Mouse (Mus musculus) liver, embryonic 14.5 days (tissue): Measurements from ENCODE around the gene Gm49661. TPM values are rescaled to one million over a fixed set of nuclear protein-coding genes. Genes with fewer than 3 reads are reported as not detected.

ENCODE experiments used
- ATAC-seq: fragments of 200-750 bp; cut with Nextera tagmentation; 2 replicates; pipeline ENCODE4 v1.8.0; 2017; ENCODE audit warnings: moderate number of reproducible peaks, mild to moderate bottlenecking, moderate library complexity; ENCODE audit not compliant: insufficient read depth
- DNase-seq, 3 experiments: peaks; one replicate each; pipeline ENCODE4 v3.0.0-alpha.2; 2012 to 2013; ENCODE audit warnings: low read depth in 3 of 3, low spot score in 3 of 3
- H3K27ac ChIP-seq: fragments of 300-500 bp; sonication (generic); 2 replicates; pipeline ENCODE4 v1.5.1; 2014; ENCODE audit warnings: moderate library complexity, mild to moderate bottlenecking, control low read depth, inconsistent platforms
- H3K27me3 ChIP-seq: fragments of 300-500 bp; sonication (generic); 2 replicates; pipeline ENCODE4 v1.6.1; 2014; ENCODE audit warnings: mild to moderate bottlenecking, low read length, moderate library complexity; ENCODE audit not compliant: control insufficient read depth, insufficient read depth
- H3K36me3 ChIP-seq: fragments of 300-500 bp; sonication (generic); replicated peaks from 2 replicates; pipeline ENCODE4 v1.6.1; 2014; ENCODE audit warnings: low read depth; ENCODE audit not compliant: control insufficient read depth, insufficient read depth
- H3K4me1 ChIP-seq, 2 experiments: fragments of 200-500 bp in 1 of 2; fragments of 300-500 bp in 1 of 2; sonication (generic) in 1 of 2; replicated peaks; 2 replicates each; pipeline ENCODE4 v1.6.1; 2012 to 2014; ENCODE audit warnings: antibody characterized with exemption in 1 of 2, inconsistent platforms in 1 of 2, low read length in 1 of 2; ENCODE audit not compliant: control insufficient read depth in 2 of 2, insufficient read depth in 2 of 2
- H3K4me2 ChIP-seq: fragments of 300-500 bp; sonication (generic); 2 replicates; pipeline ENCODE4 v1.6.1; 2014; ENCODE audit warnings: low read depth, mild to moderate bottlenecking, control low read depth, moderate library complexity
- H3K4me3 ChIP-seq, 2 experiments: fragments of 200-500 bp in 1 of 2; fragments of 300-500 bp in 1 of 2; sonication (generic) in 1 of 2; 2 replicates each; pipeline ENCODE4 v1.5.1; 2012 to 2014; ENCODE audit warnings: low read depth in 2 of 2, low read length in 2 of 2, mild to moderate bottlenecking in 2 of 2, control low read depth in 1 of 2, inconsistent platforms in 1 of 2, moderate library complexity in 1 of 2; ENCODE audit not compliant: insufficient read depth in 1 of 2
- H3K9ac ChIP-seq: fragments of 300-500 bp; sonication (generic); replicated peaks from 2 replicates; pipeline ENCODE4 v1.6.1; 2014; ENCODE audit warnings: mild to moderate bottlenecking, control low read depth, moderate library complexity
- H3K9me3 ChIP-seq: fragments of 300-500 bp; sonication (generic); 2 replicates; pipeline ENCODE4 v1.6.1; 2016; ENCODE audit warnings: low read length, mixed read lengths; ENCODE audit not compliant: control insufficient read depth
- CTCF ChIP-seq: IDR thresholded peaks from 2 replicates; pipeline ENCODE4 v1.5.1; 2016; ENCODE audit warnings: antibody characterized with exemption, low read depth, control low read depth
- EP300 ChIP-seq: IDR thresholded peaks from 2 replicates; pipeline ENCODE4 v1.6.1; 2016; ENCODE audit warnings: antibody characterized with exemption, low read depth
- WGBS: fragments of 180-500 bp; shearing (Covaris S2); extraction: QIAGEN DNeasy Blood & Tissue Kit; methylation state at CpG from one replicate; pipeline ENCODE4 v1.1.7; 2014; ENCODE audit not compliant: insufficient replicate concordance; 5-methylcytosine and 5-hydroxymethylcytosine counted together
- polyA plus RNA-seq, 2 experiments: library from polyadenylated mRNA; depleted of rRNA in 1 of 2; stranded (reverse) in 1 of 2; unstranded in 1 of 2; fragments of >200 nt; fragmentation: Nextera tagmentation in 1 of 2; extraction: Ambion mirVana in 1 of 2; gene quantifications; 2 replicates each; pipeline versions ENCODE4 v1.2.1 to v1.2.3; 2012 to 2014

Gm49661 gene
- polyA plus RNA-seq, 2 experiments: not detected

- Histone ChIP-seq H3K9ac (peak overlapping the region; percentile 81), H3K9me3 (no peaks in the 10 kb centered on the region), H3K4me2 (peak overlapping the region; percentile 88), H3K27me3 (no peaks in the 10 kb centered on the region), H3K4me1 (peaks cover 37 to 38% of the 10 kb centered on the region in 2 experiments), H3K27ac (peak overlapping the region; percentile 87), H3K4me3 (peak overlapping the region in 1 of 2 experiments; percentile 59; a peak in 3 of 4 replicates), H3K36me3 (no peaks in the 10 kb centered on the region)
- DNase-seq (no peak), ATAC-seq (no peak)
- WGBS: 5% methylated on average over 15 of the region's 15 CpGs
- TF ChIP-seq EP300 (peak; percentile 21; the same call in 1 of the 2 replicates), CTCF (no peak)
Measured at GRCm38 (mm10) chr8:84989311-84989731, 20.1 kb upstream of the Gm49661 start.

DNA sequence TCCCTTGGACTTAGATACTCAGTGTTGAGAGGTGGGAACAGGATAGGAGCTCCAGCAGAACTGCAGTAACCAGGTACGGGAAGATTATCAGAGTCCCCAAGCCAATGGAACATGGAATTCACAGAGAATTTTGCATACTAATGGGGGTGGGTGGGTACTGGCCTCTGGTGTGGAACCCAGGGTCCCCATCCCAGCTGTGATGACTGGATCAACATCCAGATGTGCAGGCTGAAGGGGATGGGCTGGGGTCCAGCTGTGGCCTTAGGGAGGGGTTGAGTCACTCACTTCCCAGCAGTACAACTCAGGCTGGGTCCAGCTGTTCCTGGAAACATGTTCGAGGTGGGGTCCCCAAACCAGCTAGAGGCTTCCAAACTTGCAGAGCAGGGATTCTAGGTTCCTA lies 18.7 kb upstream of the Gm49661 start:
- peaks cover 40 to 43% of the 10 kb centered on the region in 2 experiments for H3K4me1 ChIP-seq
- no peak overlapping the region for H3K27ac ChIP-seq

GRCm38 (mm10) chr8:84987388-84987787 lies 18.2 kb upstream of the Gm49661 start:
- WGBS: 70% methylated on average over 5 of the region's 5 CpGs

More for the DNA sequence above, 18.7 kb upstream of the Gm49661 start:
- Histone ChIP-seq H3K27me3 (no peaks in the 10 kb centered on the region), H3K9ac (no peak overlapping the region), H3K36me3 (no peaks in the 10 kb centered on the region), H3K4me2 (no peak overlapping the region), H3K9me3 (no peaks in the 10 kb centered on the region), H3K4me3 (no peak overlapping the region)
- WGBS: 65% methylated on average over 2 of the region's 2 CpGs
- DNase-seq (no peak), ATAC-seq (no peak)
- TF ChIP-seq CTCF: no peak
- TF ChIP-seq EP300: no peak

DNA sequence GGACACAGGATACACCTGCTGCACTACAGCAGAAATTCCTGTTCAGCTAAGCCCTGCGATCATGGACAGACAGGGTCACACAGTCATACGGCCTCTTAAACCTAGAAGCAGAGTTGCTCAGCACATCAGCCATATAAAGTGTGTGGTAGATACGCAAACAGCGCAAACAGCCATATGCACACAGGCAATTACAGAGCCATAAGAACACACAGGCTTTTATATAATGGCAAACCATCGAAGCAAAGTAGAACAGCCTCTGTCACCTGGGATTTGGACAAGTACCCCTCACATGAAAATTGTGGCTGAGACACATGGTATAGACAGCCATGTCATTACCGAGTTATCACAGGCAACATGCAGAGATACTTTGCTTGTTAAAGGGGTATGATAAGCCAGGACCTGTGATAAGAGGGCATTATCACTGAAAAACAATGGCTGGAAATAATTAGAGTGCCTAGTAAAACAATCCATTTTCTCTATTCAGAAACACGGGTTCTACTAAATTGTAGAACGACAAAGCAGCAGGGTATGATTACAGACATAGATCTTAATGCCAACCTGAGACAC lies 17.2 kb upstream of the Gm49661 start:
- WGBS: 22% methylated on average over 8 of the region's 8 CpGs
- H3K9ac ChIP-seq: peak overlapping the region; percentile 64
- DNase-seq: no peak

More at GRCm38 (mm10) chr8:84987388-84987787, 18.2 kb upstream of the Gm49661 start:
- no peak for DNase-seq
- H3K4me3 ChIP-seq: no peak overlapping the region
- H3K4me2 ChIP-seq: no peak overlapping the region
- H3K27ac ChIP-seq: no peak overlapping the region
- H3K9me3 ChIP-seq: no peaks in the 10 kb centered on the region
- H3K9ac ChIP-seq: no peak overlapping the region
- no peak for TF ChIP-seq CTCF
- no peak for TF ChIP-seq EP300
- no peak for ATAC-seq
- H3K4me1 ChIP-seq: peaks cover 43 to 46% of the 10 kb centered on the region in 2 experiments
- no peaks in the 10 kb centered on the region for H3K27me3 ChIP-seq
- no peaks in the 10 kb centered on the region for H3K36me3 ChIP-seq

DNA sequence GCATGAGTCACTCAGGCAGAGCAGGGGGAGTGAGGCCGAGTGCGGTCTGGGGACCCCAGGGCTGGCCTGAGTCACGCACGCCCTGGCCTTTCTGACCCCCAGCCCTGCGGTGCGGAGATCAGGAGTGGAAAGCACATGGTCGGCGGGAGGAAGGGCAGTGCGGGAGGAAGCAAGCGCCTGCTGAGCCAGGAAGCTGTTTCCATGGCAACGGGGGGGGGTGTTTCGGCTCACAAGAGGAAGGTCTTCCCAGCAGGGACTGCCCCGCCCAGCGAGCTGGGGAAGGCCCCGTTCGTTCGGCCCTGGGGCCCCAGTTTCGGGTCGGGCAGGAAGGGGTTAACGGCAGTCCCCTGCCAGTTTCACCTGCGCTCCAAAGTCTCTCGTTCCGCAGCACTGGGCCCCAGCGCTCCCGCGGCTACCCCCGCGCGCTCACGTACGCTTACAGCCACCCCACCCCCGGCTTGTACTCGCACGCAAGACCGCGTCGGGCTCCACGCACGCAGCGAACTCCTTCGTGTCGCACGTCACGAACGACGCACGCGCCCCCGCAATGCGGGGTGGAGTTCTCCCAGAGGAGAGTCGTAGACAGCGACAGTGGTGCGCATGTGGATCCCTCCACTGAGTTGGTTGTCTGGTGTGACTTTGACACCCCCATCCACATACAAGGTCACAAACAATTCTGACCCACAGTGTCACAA lies 16.6 kb upstream of the Gm49661 start:
- Histone ChIP-seq H3K27ac (peak overlapping the region; percentile 60), H3K4me1 (peaks cover 40 to 43% of the 10 kb centered on the region in 2 experiments), H3K36me3 (no peaks in the 10 kb centered on the region), H3K9ac (peak overlapping the region; percentile 64), H3K9me3 (no peaks in the 10 kb centered on the region), H3K4me3 (peak overlapping the region; percentile 41 to 55), H3K4me2 (peak overlapping the region; percentile 99), H3K27me3 (no peaks in the 10 kb centered on the region)
- DNase-seq (peak in 1 of 3 experiments; percentile 80), ATAC-seq (peak; percentile 17)
- under 1% methylated on average over 53 of the region's 53 CpGs for WGBS
- no peak for TF ChIP-seq CTCF
- no peak for TF ChIP-seq EP300

More for the DNA sequence above, 17.2 kb upstream of the Gm49661 start:
- no peak for ATAC-seq
- H3K4me1 ChIP-seq: peaks cover 43 to 46% of the 10 kb centered on the region in 2 experiments
- H3K4me3 ChIP-seq: peak overlapping the region; percentile 41 to 55
- H3K27me3 ChIP-seq: no peaks in the 10 kb centered on the region
- TF ChIP-seq CTCF (no peak), EP300 (peak; percentile 53)
- no peaks in the 10 kb centered on the region for H3K36me3 ChIP-seq
- H3K27ac ChIP-seq: peak overlapping the region; percentile 60
- peak overlapping the region; percentile 99 for H3K4me2 ChIP-seq
- no peaks in the 10 kb centered on the region for H3K9me3 ChIP-seq
